Mouse (Mus musculus) cerebellum, postnatal 14 days (tissue): ENCODE data around the gene Ccdc60.
"Not testable (repeated sequence)": the region's sequence is repeated elsewhere in the genome, so short reads cannot be mapped to it uniquely, and the experiment has no call there.

Experiments used
- DNase-seq, 2 experiments: peaks; one replicate each; pipeline ENCODE4 v3.0.0; 2021; ENCODE audit warnings: mixed read lengths in 2 of 2

Ccdc60 gene

GRCm38 (mm10) chr5:116288849-116289570, at the start of gene Ccdc60:
Gene Ccdc60 (minus strand): TSS chr5:116288985.
- DNase-seq: peak in 1 of 2 experiments; percentile 48

GRCm38 (mm10) chr5:116336191-116336590, 47.4 kb upstream of the Ccdc60 start:
- peak; percentile 31 to 41 for DNase-seq

- DNase-seq: no peak
These were observed 40.1 kb upstream of the Ccdc60 start for GRCm38 (mm10) chr5:116328911-116329310.

GRCm38 (mm10) chr5:116323401-116323800, 34.6 kb upstream of the Ccdc60 start:
- no peak for DNase-seq

GRCm38 (mm10) chr5:116322365-116323027, 33.7 kb upstream of the Ccdc60 start:
- DNase-seq: peak; percentile 36 to 39

- peak; percentile 32 to 35 for DNase-seq
These were observed 24.9 kb upstream of the Ccdc60 start for GRCm38 (mm10) chr5:116313711-116314110.

GRCm38 (mm10) chr5:116312111-116312737, 23.4 kb upstream of the Ccdc60 start:
- peak; percentile 27 to 29 for DNase-seq

GRCm38 (mm10) chr5:116311636-116312035, 22.9 kb upstream of the Ccdc60 start:
- no peak for DNase-seq

- peak; percentile 37 to 55 for DNase-seq
These were observed 20.6 kb upstream of the Ccdc60 start for GRCm38 (mm10) chr5:116309383-116309801.

GRCm38 (mm10) chr5:116305557-116305956, 16.8 kb upstream of the Ccdc60 start:
- DNase-seq: no peak

- DNase-seq: not testable (repeated sequence)
These were observed 16.4 kb upstream of the Ccdc60 start for GRCm38 (mm10) chr5:116305146-116305545.

- DNase-seq: no peak
These were observed 12.2 kb upstream of the Ccdc60 start for GRCm38 (mm10) chr5:116300984-116301383.

- DNase-seq: no peak
These were observed 4.7 kb upstream of the Ccdc60 start for GRCm38 (mm10) chr5:116293501-116293900.

GRCm38 (mm10) chr5:116290584-116290983, 1.8 kb upstream of the Ccdc60 start:
- DNase-seq: no peak

- no peak for DNase-seq
These were observed 1.1 kb upstream of the Ccdc60 start for GRCm38 (mm10) chr5:116289897-116290296.

GRCm38 (mm10) chr5:116288183-116288582, 602 bp downstream of the Ccdc60 start:
- DNase-seq: no peak

- no peak for DNase-seq
These were observed 3.1 kb downstream of the Ccdc60 start for GRCm38 (mm10) chr5:116285532-116286176.

- DNase-seq: no peak
These were observed 8.3 kb downstream of the Ccdc60 start for GRCm38 (mm10) chr5:116280518-116280917.

GRCm38 (mm10) chr5:116278436-116278918, 10.3 kb downstream of the Ccdc60 start:
- no peak for DNase-seq

- no peak for DNase-seq
These were observed 10.8 kb downstream of the Ccdc60 start for GRCm38 (mm10) chr5:116277951-116278350.

GRCm38 (mm10) chr5:116274818-116275217, 14.0 kb downstream of the Ccdc60 start:
- no peak for DNase-seq

- no peak for DNase-seq
These were observed 14.4 kb downstream of the Ccdc60 start for GRCm38 (mm10) chr5:116274365-116274764.
